Mouse (Mus musculus): ENCODE data around the gene Brinp1. TPM values are rescaled to one million over a fixed set of nuclear protein-coding genes. Genes with fewer than 3 reads are reported as not detected.

The Brinp1 gene
- 0.77 and 1.3 TPM in 2 replicates for polyA plus RNA-seq (2012; rRNA removed)

DNA sequence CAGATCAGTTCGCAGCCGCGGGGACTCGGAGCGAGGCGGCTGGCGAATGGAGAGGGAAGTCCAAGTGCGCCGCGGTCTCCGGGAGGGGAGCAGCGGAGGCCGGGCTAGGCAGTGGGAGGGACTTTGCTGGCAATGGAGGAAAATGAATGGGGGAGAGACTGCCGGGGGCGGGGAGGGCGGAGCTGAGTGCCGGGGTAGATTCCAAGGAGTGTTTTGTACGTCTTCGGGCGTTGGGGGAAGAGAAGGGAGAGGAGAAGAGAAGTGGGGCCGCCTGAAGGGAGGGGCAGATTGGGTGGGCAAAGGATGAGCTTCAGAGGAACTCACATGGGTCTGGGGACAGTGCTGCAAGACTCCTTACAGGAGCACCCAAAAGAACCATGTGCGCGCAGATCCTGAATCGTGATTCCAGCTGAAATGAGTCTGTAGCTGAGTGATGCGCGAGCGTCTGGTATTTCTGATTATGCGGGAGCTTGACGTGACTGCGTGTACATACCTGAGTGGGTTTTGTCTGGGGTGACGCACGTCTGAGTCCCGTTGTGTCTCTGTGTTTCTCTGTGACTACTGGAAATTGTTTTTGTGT, at the start of gene Brinp1:
Gene Brinp1 (minus strand): TSS at position 76 of the 580 bp plus-strand sequence.
- peak; percentile 25 for DNase-seq (ENCODE audit: low spot score)

DNA sequence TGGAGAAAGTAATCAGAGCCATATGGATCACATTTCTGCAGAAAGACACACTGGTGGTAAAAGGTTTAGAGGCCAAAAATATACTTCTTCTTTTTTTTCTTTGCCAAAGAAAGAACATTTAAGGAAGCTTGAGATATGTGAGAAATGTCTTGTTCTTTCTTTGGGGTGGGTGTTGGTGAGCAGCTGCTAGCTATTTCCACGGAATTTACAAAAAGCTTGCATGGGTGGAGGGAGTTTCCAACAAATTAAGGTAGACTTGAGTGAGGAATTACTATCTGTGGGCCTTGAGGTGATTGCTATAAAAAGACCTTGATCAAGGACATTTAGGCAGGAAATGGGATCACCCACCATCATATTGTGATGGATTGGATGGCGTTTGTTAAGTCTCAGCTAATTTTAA, 3.1 kb upstream of the Brinp1 start:
- DNase-seq (ENCODE audit: low spot score): no peak

DNA sequence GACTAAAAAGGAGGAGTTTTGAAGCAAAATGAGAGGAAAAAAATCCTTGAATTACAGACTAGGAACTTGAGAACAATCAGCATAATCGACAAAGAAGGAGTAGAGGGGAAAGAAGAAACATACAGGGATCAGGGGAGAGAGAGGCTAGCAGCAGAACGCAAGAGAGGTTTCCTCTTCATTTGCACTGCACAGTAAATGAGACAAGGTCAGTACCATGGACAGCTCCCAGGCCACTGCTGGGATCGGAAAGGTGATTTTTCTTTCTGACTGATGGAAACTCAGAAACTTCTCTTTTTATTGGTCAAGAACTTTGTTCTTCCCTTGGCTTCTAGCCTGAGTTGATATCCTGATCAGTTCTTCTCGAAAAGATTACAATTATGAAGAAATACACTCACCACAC, 1.4 kb upstream of the Brinp1 start:
- no peak for DNase-seq (ENCODE audit: low spot score)

DNA sequence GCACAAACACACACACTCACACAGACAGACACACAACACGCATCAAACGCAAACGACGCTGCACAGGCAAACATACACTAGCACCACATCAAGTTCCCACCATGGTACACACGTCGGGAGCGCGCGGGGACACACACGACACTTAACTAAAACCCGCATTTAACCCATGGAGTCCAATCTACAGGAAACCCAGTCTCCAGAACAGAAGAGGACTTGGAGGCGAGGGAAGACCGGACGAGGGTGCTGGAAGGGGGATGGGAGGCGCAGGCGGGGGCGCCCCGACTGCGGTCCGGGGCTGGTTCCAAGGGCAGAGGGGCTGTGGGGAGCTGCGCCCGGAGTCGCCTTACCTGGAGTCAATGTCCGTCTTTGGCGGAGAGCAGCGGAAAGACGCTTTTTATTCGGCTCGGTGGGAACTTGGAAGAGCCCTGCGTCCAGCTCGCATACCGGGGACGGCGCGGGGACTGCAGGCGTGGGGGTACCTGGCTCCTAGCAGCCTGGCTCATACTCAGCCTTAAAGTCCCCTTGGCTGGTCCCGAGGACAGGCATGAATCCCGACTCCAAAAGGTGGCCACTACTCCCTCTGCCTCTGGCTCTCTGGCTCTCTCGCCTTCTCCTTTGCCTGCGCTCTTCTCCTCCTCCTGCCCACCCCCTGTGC, 403 bp downstream of the Brinp1 start:
- DNase-seq (ENCODE audit: low spot score): no peak

DNA sequence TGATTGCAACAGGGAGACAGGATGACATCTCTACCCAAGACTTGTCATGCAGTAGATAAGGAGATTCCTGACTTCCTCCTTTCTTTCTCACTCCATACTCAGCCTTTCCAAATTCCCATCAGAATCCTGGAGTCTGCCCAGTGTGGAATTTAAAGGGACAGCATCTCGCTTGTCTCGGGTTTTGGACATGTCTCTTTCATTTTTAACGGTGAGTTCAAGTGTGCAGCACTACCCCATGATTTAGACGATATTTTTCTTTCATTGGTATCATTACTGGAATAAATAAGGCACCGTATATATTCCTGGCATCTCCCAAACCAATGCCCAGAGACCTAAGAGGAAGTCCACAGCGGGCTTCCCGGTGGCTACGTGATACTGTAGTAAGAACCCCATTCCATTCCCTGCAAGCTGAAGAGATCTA, 1.1 kb downstream of the Brinp1 start:
- DNase-seq (ENCODE audit: low spot score): no peak

DNA sequence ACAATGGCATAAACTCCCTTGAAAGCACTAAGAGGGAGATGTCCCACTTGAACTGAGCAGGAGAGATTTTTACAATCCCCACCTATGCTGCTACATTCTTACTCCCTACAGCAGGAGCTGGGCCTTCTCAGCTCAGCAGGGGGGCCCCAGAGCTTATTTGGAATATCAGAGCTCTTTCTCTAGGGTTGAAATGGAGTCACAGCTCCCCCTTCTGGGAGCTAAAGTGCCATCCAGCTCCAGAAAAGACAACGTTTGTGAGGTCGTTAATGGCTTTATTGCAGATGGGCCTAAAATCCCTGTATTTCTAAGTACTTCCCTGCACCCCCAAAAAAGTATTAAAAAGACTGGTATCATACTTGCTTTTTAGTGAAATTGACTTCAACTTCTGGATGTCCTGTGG, 3.6 kb downstream of the Brinp1 start:
- DNase-seq (ENCODE audit: low spot score): no peak

DNA sequence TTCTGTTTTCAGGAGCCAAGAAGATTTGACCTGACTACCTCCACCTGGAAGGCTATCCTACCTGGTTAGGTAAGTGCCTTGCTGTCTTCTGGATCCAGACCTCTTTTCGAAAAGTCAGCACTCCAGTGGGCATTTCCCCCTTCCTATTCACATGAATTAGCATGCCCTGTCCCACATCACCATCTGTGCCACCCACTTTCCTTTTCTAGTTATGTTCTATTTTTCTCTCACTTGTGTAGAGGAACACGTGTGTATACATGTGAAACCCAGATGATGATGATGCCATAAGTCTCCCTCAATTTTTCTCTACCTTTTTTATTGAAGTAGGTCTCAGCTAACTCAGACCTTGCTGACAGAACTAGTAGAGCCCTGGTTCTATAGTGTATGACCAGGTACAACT, 11.3 kb downstream of the Brinp1 start:
- no peak for DNase-seq (ENCODE audit: low spot score)

DNA sequence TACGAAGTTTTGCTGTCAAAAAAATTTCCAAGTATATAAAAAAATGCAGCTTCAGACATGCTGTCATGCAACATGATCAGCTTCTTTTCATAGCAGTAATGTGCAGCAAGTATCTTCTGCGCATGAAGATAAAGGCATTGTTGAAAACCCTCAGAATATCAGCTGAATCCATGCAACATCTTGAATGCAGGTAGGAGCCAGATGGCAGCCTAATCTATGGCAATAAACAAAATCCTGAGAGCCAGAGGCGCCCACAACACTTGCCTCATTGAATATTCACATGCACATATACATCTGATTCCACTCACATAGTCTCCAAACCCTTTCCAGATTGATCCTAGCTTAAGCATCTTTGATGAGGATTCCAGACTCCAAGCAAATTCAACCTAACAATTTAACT, 24.2 kb downstream of the Brinp1 start:
- DNase-seq (ENCODE audit: low spot score): no peak

DNA sequence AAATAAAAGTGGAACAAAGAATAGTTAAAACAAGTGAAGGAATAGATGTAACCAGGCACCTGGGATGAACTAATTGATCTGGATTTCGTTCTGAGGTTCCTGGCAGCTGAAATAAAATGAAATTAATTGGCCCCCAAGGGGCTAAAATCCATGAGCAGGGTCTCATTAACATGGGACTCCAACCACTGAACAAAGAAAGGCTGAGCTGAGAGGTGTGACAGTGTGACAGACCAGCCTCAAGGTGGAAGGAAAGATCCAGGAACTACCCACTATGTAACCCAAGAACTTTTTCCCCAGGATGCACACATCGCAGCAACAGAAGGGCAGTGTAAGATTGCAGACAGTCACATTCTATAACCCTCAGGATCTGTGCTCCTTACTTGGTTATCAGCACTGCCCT, 28.1 kb downstream of the Brinp1 start:
- no peak for DNase-seq (ENCODE audit: low spot score)

DNA sequence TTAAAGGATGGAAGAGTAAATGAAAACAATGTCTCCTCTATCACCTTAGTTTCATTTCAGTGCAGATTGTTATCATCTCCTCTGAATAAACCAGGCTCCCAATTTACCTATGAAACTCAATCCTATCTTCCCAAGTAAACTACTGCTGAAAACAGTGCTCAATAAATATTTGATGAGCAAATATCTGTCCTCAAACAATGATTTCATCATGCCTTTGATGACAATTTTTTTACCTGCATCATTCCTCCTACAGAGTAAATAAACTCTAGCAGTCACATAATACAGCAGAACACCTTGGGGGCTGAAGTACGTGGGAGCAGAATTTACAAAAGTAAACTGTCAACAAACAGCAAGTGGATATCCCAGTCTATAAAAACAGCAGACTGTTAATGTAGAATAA, 31.3 kb downstream of the Brinp1 start:
- DNase-seq (ENCODE audit: low spot score): no peak

DNA sequence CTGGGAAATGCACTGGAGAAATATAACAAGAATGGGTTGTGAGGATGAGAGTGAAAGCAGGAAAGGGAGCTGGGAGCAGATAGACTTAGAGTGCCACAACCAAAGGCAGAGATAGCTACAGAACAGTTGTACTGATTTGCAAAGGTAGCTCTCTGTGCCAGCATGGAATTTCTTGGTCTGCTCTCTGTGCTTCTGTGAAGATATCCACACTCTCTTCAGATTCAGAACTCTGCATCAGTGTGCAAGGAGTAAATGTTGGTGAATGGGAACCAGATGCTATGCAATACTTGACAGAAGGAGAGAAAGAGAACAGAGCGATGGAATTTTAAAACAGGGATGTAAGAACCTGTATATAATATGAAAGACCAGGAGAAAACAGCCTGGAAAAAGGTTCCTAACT, 31.7 kb downstream of the Brinp1 start:
- DNase-seq (ENCODE audit: low spot score): no peak

DNA sequence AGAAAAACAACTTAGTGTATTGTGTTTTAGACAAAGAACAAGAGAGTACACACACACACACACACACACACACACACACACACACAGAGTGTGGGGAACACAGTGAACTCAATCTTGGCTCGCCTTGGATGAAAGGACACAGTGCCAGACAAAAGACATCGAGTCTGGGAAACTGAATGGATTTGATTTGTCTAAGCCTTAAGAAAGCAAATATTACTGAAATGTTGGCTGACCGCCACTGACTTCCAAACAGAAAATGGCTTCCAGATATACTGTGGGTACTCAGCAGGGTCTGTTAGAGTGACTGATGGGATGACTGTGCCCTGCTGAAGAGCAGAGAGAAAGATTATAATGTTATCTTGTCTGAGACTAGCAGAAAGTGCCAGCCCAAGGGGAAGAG, 34.1 kb downstream of the Brinp1 start:
- no peak for DNase-seq (ENCODE audit: low spot score)

DNA sequence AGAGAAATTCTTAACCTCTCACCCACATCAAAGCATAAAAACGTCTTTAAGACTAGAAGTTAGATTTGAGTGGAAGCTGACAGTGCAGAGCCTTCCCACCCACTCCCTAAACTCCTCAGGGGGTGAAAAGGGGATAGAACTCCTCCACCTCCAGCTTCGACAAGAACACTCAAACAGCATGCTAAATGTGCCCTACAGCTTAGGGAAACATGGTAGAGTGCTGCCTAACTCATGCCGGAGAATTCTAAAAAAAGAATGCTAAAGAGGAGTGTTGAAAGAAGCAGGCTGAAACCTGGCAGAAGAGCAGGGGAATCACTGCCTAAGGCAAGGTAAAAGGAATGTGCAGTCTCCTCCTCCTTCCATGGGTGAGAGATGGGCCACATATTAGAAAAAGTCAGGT, 43.3 kb downstream of the Brinp1 start:
- DNase-seq (ENCODE audit: low spot score): no peak

DNA sequence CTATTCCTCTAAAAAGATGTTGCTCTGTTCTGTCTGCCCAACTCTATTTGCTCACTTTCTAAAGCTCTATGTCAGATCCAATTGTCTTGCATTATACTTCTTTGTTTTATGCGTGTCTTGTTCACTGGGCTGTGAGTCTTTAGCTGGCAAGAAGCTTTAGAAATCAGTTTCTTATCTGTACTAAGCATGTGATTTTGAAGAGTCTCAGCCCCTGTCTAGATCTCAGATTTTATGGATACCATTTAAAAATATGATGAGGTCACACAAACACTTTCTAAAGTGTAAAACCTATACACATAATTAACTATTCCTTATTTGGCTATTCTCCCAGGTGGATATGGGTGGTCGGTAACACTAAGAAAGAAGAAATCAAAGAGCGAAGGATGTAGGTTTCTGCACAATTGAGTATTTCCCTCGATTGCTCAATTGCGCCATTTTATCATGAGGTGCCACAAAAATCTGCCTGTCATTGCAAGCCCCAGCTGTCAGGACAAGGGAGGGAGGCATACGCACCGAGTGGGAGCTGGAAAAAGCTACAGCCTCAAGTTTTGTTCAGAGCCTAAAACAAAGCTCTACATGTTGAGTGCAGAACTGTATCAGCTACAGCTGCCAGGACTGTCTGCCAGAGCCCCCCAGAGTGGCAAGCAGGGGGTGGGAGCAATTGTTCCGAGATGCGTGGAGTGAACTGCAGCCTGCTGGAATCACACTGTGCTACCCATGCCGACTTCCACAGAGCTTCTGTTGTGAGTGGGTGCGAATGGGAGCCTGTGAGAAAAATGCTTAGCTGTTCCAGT, 47.6 kb downstream of the Brinp1 start:
- DNase-seq (ENCODE audit: low spot score): no peak

DNA sequence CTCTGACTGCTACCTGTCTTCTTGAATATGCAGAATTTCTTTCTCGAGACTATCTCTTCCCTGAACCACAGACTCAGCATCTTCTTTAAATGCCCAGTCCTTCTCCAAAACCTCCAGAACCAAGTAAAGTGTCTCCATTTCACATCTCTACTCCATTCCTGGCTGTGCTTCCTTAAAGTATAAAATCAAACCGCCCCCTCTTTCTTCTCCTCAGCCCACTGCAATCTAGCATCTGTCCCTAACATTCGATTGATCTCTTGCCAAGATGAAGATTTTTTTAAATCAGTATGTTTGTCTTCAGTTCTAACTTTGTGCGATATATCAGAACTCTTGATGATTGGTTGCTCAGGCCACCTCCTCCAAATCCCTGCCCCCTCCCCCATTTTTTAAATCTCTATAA, 63.7 kb downstream of the Brinp1 start:
- no peak for DNase-seq (ENCODE audit: low spot score)

DNA sequence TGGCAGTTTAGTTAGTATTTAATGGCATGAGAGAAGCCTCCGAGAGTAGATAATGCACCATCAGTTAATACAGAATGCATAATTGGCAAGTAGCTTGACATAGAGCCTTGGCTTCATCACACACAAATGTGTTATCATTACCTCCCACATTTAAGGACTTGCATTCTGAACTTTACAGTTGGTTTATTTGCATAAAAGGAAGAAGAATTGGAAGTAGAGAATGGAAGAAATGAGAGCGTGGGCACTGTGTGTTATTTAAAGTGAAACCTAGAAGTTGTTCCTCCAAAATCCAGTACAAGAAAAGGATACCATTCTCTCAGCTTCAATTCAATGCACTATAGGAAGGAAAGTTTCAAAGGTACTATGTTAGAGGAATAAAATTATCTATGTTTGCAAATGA, 67.9 kb downstream of the Brinp1 start:
- no peak for DNase-seq (ENCODE audit: low spot score)

DNA sequence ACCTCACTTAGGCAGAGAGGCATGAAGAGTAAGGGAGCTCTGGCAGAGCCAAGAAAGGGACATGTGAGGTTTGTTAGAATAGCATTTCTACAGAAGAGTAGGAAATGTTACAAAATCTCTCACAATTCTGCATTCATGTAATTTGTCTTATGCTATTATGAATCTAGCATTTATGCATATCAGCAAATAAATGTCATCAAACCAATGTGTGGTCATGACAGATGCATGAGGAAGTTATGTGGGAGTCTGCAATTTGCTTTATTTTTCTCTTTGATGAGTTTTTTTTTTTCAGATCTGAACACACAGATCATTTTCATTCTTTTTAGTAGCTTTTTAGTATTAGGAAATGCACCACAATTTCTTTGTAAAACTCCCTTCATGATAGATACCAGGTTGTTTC, 82.2 kb downstream of the Brinp1 start:
- DNase-seq (ENCODE audit: low spot score): no peak

DNA sequence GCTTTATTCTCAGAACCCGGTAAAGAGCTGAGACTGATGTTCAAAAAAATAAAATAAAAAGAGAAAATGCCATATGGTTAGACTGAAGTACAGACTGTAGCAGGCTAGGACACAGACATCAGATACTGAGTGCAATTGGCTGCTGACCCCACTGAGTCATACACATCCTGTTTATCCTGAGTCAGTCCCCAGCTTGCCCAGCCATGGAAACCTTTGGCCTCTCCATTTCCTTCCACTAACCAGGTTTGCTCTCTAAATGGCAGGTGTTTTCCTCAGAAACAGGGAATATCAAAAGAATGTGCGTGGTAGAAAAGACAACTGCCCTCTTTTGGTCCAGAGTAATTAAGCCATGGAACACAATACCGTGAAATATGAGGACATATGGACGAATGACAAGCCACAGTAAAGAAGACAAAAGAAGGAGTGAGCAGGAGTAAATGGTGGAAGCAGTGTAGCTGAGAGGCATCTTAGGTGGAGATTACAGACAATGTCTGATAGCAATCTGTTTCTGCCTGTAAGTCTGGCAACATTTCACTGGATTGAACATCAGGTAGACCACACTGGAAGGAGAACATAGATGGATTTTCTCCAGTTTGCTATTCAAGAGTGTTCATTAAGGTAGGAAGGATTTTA, 88.9 kb downstream of the Brinp1 start:
- no peak for DNase-seq (ENCODE audit: low spot score)

DNA sequence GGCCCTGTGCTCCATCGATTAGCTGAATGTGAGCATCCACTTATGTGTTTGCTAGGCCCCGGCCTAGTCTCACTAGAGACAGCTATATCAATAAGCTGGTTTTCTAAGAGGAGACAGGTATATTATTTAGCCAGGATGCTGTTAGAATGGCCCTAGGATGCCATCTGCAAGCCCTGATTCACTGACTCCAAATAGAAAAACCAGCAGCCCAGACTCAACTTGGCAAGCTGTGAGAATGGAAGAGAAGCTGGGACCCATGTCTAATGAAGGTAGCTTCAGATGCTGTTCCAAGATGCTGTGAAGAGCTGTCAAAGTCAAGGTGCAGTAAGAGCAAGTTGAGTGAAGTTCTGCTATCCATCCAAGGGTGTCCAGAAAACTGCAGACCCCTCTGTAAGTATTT, 89.5 kb downstream of the Brinp1 start:
- DNase-seq (ENCODE audit: low spot score): no peak

DNA sequence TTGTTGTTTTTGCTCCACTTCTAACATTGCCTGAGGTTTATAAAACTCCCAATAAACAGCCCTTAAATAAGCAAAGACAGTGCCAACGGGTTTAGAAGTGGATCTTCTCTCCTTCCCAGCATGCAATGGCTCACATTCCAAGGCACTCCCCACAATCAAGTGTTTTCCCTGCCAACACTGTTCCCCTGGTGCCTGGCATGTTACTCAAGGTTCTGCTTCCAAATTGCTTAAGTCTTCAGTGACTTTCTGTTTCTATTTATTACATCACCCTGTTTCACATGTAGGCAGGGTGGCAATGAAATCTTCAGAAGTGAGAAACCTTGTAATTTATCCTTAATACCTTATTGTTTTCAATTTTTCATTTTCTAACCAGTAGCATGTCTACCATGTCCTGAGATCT, 97.3 kb downstream of the Brinp1 start:
- DNase-seq (ENCODE audit: low spot score): no peak

DNA sequence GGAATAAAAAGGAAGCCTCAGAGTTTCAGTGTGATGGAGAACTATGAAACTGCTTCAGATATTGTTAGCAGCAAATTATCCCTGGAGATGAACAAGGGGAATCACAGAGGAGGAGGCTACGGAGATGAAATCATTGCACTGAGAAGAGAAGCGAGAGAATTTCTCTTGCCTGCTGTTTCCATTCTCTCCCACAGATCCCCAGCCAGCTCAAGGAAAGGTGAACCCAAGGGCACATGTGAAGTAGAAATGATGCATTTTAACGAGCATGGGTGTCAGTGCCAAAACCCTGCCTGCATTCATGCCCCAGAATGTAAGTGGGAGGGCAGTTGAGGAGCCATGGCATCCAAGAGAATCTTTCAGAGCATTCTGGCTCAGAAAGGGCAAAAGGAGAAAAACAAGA, 104.5 kb downstream of the Brinp1 start:
- no peak for DNase-seq (ENCODE audit: low spot score)

DNA sequence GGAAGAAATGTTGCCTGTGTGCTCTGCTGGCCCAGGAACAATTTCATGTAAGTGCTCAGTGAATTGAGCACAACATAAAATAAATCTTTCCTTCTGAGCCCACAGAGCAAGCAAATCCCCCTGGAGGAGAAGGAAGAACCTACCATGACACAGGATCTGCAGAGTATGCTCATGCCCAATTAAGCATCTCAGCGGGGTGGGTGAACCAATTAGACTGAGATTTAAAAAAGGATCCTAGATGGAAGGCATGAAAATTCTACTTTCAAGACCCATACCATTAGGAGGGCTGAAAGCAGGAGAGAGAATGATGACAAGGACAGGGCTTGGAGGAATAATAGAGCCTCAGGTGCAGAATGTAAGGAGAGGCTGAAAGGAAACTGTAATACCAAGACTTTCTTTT, 107.2 kb downstream of the Brinp1 start:
- DNase-seq (ENCODE audit: low spot score): no peak

DNA sequence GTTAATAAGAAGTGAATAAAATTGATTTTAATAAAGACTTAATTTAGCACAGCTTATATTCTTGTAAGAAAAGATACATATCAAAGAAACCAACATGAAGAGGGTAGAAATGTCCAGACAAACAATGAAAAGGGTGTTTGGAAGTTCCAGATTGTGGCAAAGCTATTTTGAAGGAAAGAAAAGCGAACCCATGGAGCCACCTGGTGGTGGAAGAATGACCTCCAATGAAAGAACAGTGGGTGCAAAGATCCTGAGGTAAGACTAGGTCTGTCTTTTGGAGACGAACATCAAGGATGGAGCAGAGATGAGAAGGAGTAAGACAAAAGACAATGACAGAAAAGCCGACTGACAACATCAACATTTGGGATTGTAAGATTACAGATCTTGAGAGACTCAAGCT, 108.2 kb downstream of the Brinp1 start:
- no peak for DNase-seq (ENCODE audit: low spot score)
